Mouse (Mus musculus) stomach, postnatal 0 days (tissue): ENCODE measurements at regions not wholly inside any gene's neighbourhood (a gene's known extent, or its start where the extent isn't known, plus 50 kb on each side); places are given as distances from the start of the nearest gene placed in this dataset.

ENCODE experiments used
- ATAC-seq: fragments of 200-750 bp; cut with Nextera tagmentation; 2 replicates; pipeline ENCODE4 v1.8.0; 2017; ENCODE audit not compliant: low FRiP score, low TSS enrichment
- DNase-seq: peaks from one replicate; pipeline ENCODE4 v3.0.0-alpha.2; 2016; ENCODE audit warnings: low spot score
- H3K27ac ChIP-seq: fragments of 300-500 bp; sonication (generic); replicated peaks from 2 replicates; pipeline ENCODE4 v1.5.1; 2014; ENCODE audit warnings: mild to moderate bottlenecking, control low read depth
- H3K27me3 ChIP-seq: fragments of 300-500 bp; sonication (generic); 2 replicates; pipeline ENCODE4 v1.6.1; 2014; ENCODE audit warnings: low read length; ENCODE audit not compliant: control insufficient read depth, insufficient read depth
- H3K36me3 ChIP-seq: fragments of 300-500 bp; sonication (generic); 2 replicates; pipeline ENCODE4 v1.6.1; 2014; ENCODE audit warnings: low read length, mixed read lengths; ENCODE audit not compliant: control insufficient read depth, insufficient read depth
- H3K4me1 ChIP-seq: fragments of 300-500 bp; sonication (generic); replicated peaks from 2 replicates; pipeline ENCODE4 v1.6.1; 2014; ENCODE audit warnings: antibody characterized with exemption; ENCODE audit not compliant: control insufficient read depth, insufficient read depth
- H3K4me2 ChIP-seq: fragments of 300-500 bp; sonication (generic); replicated peaks from 2 replicates; pipeline ENCODE4 v1.6.1; 2014; ENCODE audit warnings: low read depth, mild to moderate bottlenecking, control low read depth, moderate library complexity
- H3K4me3 ChIP-seq: fragments of 300-500 bp; sonication (generic); 2 replicates; pipeline ENCODE4 v1.5.1; 2014; ENCODE audit warnings: low read depth, low read length, control low read depth
- H3K9ac ChIP-seq: fragments of 300-500 bp; sonication (generic); 2 replicates; pipeline ENCODE4 v1.6.1; 2014; ENCODE audit warnings: mild to moderate bottlenecking, low read length, control low read depth, mixed read lengths
- H3K9me3 ChIP-seq: fragments of 300-500 bp; sonication (generic); 2 replicates; pipeline ENCODE4 v1.6.1; 2016; ENCODE audit warnings: low read length; ENCODE audit not compliant: control insufficient read depth
- CTCF ChIP-seq: IDR thresholded peaks from 2 replicates; pipeline ENCODE4 v1.5.1; 2016; ENCODE audit warnings: antibody characterized with exemption, low read depth, mild to moderate bottlenecking, moderate library complexity
- EP300 ChIP-seq: optimal IDR thresholded peaks from 2 replicates; pipeline ENCODE3; 2016; ENCODE audit warnings: antibody characterized with exemption
- WGBS: fragments of 180-500 bp; shearing (Covaris S2); extraction: QIAGEN DNeasy Blood & Tissue Kit; methylation state at CpG from one replicate; pipeline ENCODE4 v1.1.7; 2014; 5-methylcytosine and 5-hydroxymethylcytosine counted together

- DNase-seq (no peak), ATAC-seq (no peak)
- no peak overlapping the region for H3K4me3 ChIP-seq
- no peaks in the 10 kb centered on the region for H3K36me3 ChIP-seq
- H3K9me3 ChIP-seq: no peaks in the 10 kb centered on the region
- no peak overlapping the region for H3K4me2 ChIP-seq
- no peak overlapping the region for H3K9ac ChIP-seq
- no peak overlapping the region for H3K27ac ChIP-seq
- 56% methylated on average over 4 of the region's 4 CpGs for WGBS
- TF ChIP-seq EP300 (no peak), CTCF (no peak)
- H3K27me3 ChIP-seq: no peaks in the 10 kb centered on the region
- no peaks in the 10 kb centered on the region for H3K4me1 ChIP-seq
Measured at GRCm38 (mm10) chr1:71940900-71941299, 271.2 kb downstream of the Mreg start.

GRCm38 (mm10) chr1:71938323-71939007 is 273.6 kb downstream of the Mreg start:
- no peaks in the 10 kb centered on the region for H3K4me1 ChIP-seq
- no peak overlapping the region for H3K4me2 ChIP-seq
- no peak for TF ChIP-seq CTCF
- H3K9ac ChIP-seq: no peak overlapping the region
- H3K4me3 ChIP-seq: no peak overlapping the region
- no peaks in the 10 kb centered on the region for H3K36me3 ChIP-seq
- ATAC-seq (no peak), DNase-seq (peak; percentile 24)
- H3K27me3 ChIP-seq: no peaks in the 10 kb centered on the region
- WGBS: 21% methylated on average over 12 of the region's 12 CpGs
- H3K9me3 ChIP-seq: no peaks in the 10 kb centered on the region
- H3K27ac ChIP-seq: no peak overlapping the region

GRCm38 (mm10) chr1:71937922-71938321 is 274.2 kb downstream of the Mreg start:
- no peak for DNase-seq
- Histone ChIP-seq H3K9me3 (no peaks in the 10 kb centered on the region), H3K4me3 (no peak overlapping the region), H3K4me2 (no peak overlapping the region), H3K27me3 (no peaks in the 10 kb centered on the region), H3K27ac (no peak overlapping the region), H3K4me1 (no peaks in the 10 kb centered on the region), H3K36me3 (no peaks in the 10 kb centered on the region), H3K9ac (no peak overlapping the region)
- TF ChIP-seq CTCF: no peak
- ATAC-seq: no peak
- WGBS: 27% methylated on average over 8 of the region's 8 CpGs

GRCm38 (mm10) chr1:71937168-71937567 is 274.9 kb downstream of the Mreg start:
- ATAC-seq (peak; percentile 47; the same call in 1 of the 2 replicates), DNase-seq (no peak)
- Histone ChIP-seq H3K4me2 (no peak overlapping the region), H3K9ac (no peak overlapping the region), H3K27me3 (no peaks in the 10 kb centered on the region), H3K4me3 (no peak overlapping the region), H3K4me1 (no peaks in the 10 kb centered on the region), H3K9me3 (no peaks in the 10 kb centered on the region), H3K27ac (no peak overlapping the region), H3K36me3 (no peaks in the 10 kb centered on the region)
- TF ChIP-seq EP300 (no peak), CTCF (no peak)
- 57% methylated on average over 3 of the region's 3 CpGs for WGBS

- Histone ChIP-seq H3K4me1 (no peaks in the 10 kb centered on the region), H3K9me3 (no peaks in the 10 kb centered on the region), H3K4me2 (no peak overlapping the region), H3K27ac (no peak overlapping the region), H3K27me3 (no peaks in the 10 kb centered on the region), H3K9ac (no peak overlapping the region), H3K36me3 (no peaks in the 10 kb centered on the region), H3K4me3 (no peak overlapping the region)
- DNase-seq: no peak
- 52% methylated on average over 5 of the region's 5 CpGs for WGBS
- ATAC-seq: no peak
- TF ChIP-seq CTCF (no peak), EP300 (no peak)
Measured at GRCm38 (mm10) chr1:71936501-71937129, 275.5 kb downstream of the Mreg start.

GRCm38 (mm10) chr1:71925501-71925900 is 272.5 kb upstream of the Fn1 start:
- no peak overlapping the region for H3K9ac ChIP-seq
- no peak overlapping the region for H3K27ac ChIP-seq
- 96% methylated on average over 2 of the region's 2 CpGs for WGBS
- H3K4me3 ChIP-seq: no peak overlapping the region
- H3K4me2 ChIP-seq: no peak overlapping the region
- H3K36me3 ChIP-seq: no peaks in the 10 kb centered on the region
- DNase-seq (no peak), ATAC-seq (no peak)
- H3K9me3 ChIP-seq: no peaks in the 10 kb centered on the region
- TF ChIP-seq CTCF: no peak
- TF ChIP-seq EP300: no peak
- no peaks in the 10 kb centered on the region for H3K27me3 ChIP-seq
- no peaks in the 10 kb centered on the region for H3K4me1 ChIP-seq
